Mouse (Mus musculus) gastrocnemius, adult 2 months (tissue): ENCODE results near the gene Calcrl. TPM values are rescaled to one million over a fixed set of nuclear protein-coding genes. Genes with fewer than 3 reads are reported as not detected.
"Not testable (repeated sequence)": the region's sequence is repeated elsewhere in the genome, so short reads cannot be mapped to it uniquely, and the experiment has no call there.

Experiments used
- DNase-seq: peaks from one replicate; pipeline ENCODE4 v3.0.0; 2022
- H3K27ac ChIP-seq: fragments of 200-600 bp; 2 replicates; pipeline ENCODE4 v1.8.1; 2022; ENCODE audit warnings: mild to moderate bottlenecking
- H3K4me3 ChIP-seq: fragments of 200-600 bp; 2 replicates; pipeline ENCODE4 v1.8.1; 2022; ENCODE audit warnings: mild to moderate bottlenecking, moderate library complexity
- CTCF ChIP-seq: fragments of 200-600 bp; IDR thresholded peaks from 2 replicates; pipeline ENCODE4 v1.8.1; 2022; ENCODE audit warnings: antibody characterized with exemption, mild to moderate bottlenecking, moderate library complexity
- intact Hi-C: fragments of 180-260 bp; cut with DNase I; formaldehyde crosslinking; loops from one replicate; pipeline ENCODE4 v1.15.1; 2025
- total RNA-seq, 2 experiments: library from RNA; stranded (reverse); gene quantifications; 2 replicates each; pipeline ENCODE4 v1.2.3; 2021

The Calcrl gene
- total RNA-seq, 2 experiments from 2014 or later, result 10.9 to 16.2 TPM

- intact Hi-C loops, result loop anchor here (5.0 kb wide), 4 partner anchors 137 to 392 kb away; no protein-coding TSS in a partner anchor
- H3K4me3 ChIP-seq, result no peak overlapping the region
- no peak overlapping the region for H3K27ac ChIP-seq
- peak; percentile 81 for TF ChIP-seq CTCF
- DNase-seq, result no peak
Measured at GRCm38 (mm10) chr2:84429724-84430123, 4.5 kb upstream of the Calcrl start.

- DNase-seq, result no peak
- intact Hi-C loops, result loop anchor here (5.0 kb wide), 4 partner anchors 137 to 392 kb away; no protein-coding TSS in a partner anchor
- no peak overlapping the region for H3K4me3 ChIP-seq
- TF ChIP-seq CTCF, result no peak
- no peak overlapping the region for H3K27ac ChIP-seq
Measured at GRCm38 (mm10) chr2:84428836-84429235, 3.6 kb upstream of the Calcrl start.

- no peak for TF ChIP-seq CTCF
- DNase-seq, result no peak
- Histone ChIP-seq H3K4me3 (no peak overlapping the region), H3K27ac (no peak overlapping the region)
- intact Hi-C loops, result loop anchor here (5.0 kb wide), 4 partner anchors 134 to 389 kb away; no protein-coding TSS in a partner anchor
Measured at GRCm38 (mm10) chr2:84426531-84426930, 1.3 kb upstream of the Calcrl start.

- Histone ChIP-seq H3K27ac (no peak overlapping the region), H3K4me3 (no peak overlapping the region)
- DNase-seq, result no peak
- intact Hi-C loops, result no loop called here
- no peak for TF ChIP-seq CTCF
Measured at GRCm38 (mm10) chr2:84416501-84416900, 8.7 kb downstream of the Calcrl start.

DNA sequence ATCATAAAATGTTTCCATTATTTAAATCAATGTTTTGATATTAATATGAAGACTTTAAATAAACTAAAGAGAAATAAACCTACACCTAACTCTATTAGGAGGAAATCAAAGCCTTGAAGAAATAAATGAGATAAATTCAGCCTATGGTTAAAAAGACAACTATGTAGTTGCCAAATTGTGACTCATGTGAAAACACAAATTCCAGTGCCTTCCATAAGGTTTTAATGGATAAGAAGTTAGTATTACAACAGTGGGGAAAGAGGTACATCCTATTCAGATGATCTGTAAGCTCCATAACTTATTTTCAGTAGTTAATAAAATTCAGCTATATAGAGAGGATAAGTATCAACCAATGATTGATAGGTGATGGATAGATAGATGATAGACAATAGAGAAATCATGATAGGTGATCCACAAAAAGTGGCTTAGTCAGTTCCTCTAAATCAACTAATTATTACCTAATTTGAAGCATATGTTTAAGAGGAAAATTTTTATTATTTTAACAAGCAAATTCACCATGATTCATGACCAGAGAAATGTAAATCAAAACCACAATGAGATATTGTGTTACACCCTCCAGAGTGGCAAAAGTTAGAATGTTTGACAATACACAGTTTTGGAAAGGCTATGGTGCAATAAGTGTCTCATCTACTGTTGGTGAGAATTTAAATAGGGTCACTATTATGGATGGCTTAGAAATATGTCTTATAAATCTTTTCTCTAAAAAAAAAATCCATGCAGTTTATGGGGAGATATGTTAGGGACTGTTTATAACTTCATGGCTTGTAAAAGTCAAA is 15.2 kb downstream of the Calcrl start:
- intact Hi-C loops, result no loop called here
- Histone ChIP-seq H3K27ac (no peak overlapping the region), H3K4me3 (no peak overlapping the region)
- no peak for TF ChIP-seq CTCF
- DNase-seq, result no peak

DNA sequence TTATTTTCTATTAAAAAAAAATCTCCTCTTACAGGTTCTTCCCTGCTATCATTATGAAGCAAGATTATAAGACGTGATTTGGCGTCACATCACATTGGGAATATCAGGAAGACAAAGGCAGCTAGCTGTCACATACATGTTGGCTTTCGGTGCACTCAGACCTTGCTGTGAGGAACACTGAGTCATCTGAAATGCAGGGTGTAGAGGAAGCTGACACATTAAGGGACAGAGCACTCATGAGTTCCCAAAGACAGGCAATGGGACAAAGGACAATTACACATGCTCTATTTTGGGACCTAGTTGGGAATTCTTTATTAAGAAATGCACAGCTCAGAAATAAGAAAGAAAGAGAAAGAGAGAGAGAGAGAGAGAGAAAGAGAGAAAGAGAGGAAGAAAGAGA is 20.4 kb downstream of the Calcrl start:
- Histone ChIP-seq H3K27ac (no peak overlapping the region), H3K4me3 (no peak overlapping the region)
- intact Hi-C loops, result no loop called here
- DNase-seq, result no peak
- TF ChIP-seq CTCF, result no peak

- intact Hi-C loops, result no loop called here
- no peak for TF ChIP-seq CTCF
- Histone ChIP-seq H3K27ac (no peak overlapping the region), H3K4me3 (no peak overlapping the region)
- no peak for DNase-seq
Measured at GRCm38 (mm10) chr2:84402713-84403112, 22.5 kb downstream of the Calcrl start.

DNA sequence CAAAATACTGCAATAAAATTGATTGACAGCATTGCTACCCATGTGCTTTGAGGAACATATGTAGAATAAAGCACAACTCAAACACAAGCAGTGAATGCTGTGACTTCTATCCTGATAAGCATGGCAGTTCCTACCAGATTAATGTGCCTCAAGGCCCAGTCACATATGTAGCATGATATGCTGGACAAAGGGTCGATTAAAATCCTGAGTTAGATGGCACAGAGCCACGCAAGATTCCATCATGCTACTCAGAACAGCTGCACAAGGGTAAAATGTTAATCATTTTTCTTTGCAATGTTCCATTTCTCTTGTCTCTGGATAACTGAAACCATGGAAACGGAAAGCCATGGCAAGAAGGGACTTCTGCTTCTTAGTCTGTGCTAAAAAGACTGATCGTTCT is 28.7 kb downstream of the Calcrl start:
- no peak for DNase-seq
- TF ChIP-seq CTCF, result no peak
- H3K27ac ChIP-seq, result no peak overlapping the region
- H3K4me3 ChIP-seq, result no peak overlapping the region
- intact Hi-C loops, result no loop called here

DNA sequence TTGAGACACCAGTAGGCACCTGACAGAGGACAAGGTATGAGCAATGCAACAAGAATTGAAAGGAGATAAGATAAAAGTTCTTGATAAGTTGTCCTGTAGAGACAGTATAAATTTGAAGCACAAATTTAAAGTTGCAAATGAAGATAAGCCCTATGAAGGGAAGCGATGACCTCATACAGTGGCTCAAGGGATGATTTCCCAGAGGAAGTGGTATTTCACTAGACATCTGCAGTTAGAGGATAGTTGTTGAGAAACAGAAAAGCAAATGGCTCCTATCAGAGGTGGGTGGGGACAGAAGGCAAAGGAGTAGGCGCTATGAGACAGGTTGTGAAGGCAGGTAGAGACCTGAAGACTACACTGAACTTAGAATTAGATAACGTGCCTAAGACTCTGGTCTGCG is 32.0 kb downstream of the Calcrl start:
- intact Hi-C loops, result no loop called here
- no peak for DNase-seq
- H3K4me3 ChIP-seq, result no peak overlapping the region
- TF ChIP-seq CTCF, result no peak
- H3K27ac ChIP-seq, result no peak overlapping the region; the same call in 1 of the 2 replicates

- DNase-seq, result no peak
- Histone ChIP-seq H3K27ac (no peak overlapping the region), H3K4me3 (no peak overlapping the region)
- intact Hi-C loops, result no loop called here
- TF ChIP-seq CTCF, result no peak
Measured at GRCm38 (mm10) chr2:84389075-84389474, 36.1 kb downstream of the Calcrl start.

DNA sequence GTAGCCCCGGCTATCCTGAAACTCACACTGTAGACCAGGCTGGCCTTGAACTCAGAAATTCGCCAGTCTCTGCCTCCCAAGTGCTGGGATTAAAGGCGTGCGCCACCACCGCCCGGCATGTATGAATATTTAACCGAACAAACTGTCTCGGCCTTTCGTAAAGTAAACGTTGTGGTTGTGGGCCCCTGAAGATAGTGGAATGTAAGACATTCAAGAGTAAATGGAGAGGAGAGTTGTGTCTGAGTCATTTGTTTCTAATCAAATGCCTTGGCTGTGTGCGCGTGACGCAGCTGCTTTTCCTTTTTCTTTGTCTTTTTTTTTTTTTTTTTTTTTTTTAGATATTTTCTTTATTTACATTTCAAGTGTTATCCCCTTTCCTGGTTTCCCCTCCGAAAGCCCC is 36.7 kb downstream of the Calcrl start:
- H3K27ac ChIP-seq, DNase-seq, intact Hi-C loops, H3K4me3 ChIP-seq: not testable (repeated sequence)

GRCm38 (mm10) chr2:84388023-84388416 is 37.2 kb downstream of the Calcrl start:
- Histone ChIP-seq H3K27ac (peak overlapping the region; percentile 77), H3K4me3 (peak overlapping the region; percentile 68)

DNA sequence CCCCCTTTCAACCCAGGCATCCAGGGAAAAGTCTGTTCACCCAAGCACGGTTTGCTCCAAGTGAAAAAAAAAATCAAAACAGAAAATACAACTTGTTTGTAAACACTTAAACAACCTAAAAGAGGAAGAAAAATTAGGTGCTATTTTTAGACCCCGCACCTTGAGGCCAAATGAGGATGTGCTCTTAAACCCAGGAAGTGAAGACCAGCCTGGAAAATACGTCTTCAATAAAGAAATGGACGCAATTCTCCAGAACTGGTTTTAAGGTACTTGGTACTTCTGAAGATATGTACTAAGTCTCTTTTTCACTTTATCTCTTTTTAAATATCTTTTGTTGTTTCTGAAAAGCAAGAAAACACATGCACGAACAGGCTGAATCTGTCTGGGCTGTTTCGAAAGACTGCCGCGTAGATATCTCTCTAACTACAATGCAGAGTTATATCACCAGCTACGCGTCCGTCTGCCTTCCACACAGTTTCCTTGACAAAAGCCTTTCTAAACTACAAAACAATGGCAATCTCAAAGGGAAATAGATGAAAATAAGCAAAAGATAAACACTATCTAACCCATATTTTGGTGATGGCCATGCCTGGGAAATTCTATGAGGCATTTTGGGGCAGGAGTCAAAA is 37.7 kb downstream of the Calcrl start:
- intact Hi-C loops, result no loop called here
- TF ChIP-seq CTCF, result no peak
- no peak for DNase-seq
- peak overlapping the region; percentile 77 for H3K27ac ChIP-seq
- H3K4me3 ChIP-seq, result peak overlapping the region; percentile 68

More at GRCm38 (mm10) chr2:84388023-84388416, 37.2 kb downstream of the Calcrl start:
- DNase-seq, result no peak
- no peak for TF ChIP-seq CTCF
- intact Hi-C loops, result no loop called here
